24 mouse cellular contexts compared by ENCODE assay signal in genomic region chr4:140945571-140945970, GRCm38 (mm10). TPM values are rescaled to one million over a fixed set of nuclear protein-coding genes. Genes with fewer than 3 reads are reported as not detected.
DNase-seq lines count a peak whose midpoint lies in the region; ATAC-seq and TF ChIP-seq lines count a peak whose summit lies in the region.
"Had no signal": no experiment of that assay in that cellular context is flagged by ENCODE, and none has a peak within 500 bp of the region (broad histone marks: within the 10 kb centered on the region; RNA-seq: fewer than 3 reads in every experiment).

No protein-coding gene starts in this region.

- TF ChIP-seq EP300 in liver, postnatal 0 days (IDR thresholded peaks at IDR 0.05; ENCODE audit: low read depth), result no peak
- no peak for TF ChIP-seq EP300 in MEL (IDR thresholded peaks at IDR 0.05; ENCODE audit: low read depth in 1 of 2, low read length in 2 of 2)

- no peaks in the 10 kb centered on the region for H3K36me3 ChIP-seq in liver, postnatal 0 days (replicated peaks; ENCODE audit: insufficient read depth, low read length)
- peaks cover 0 to 12% of the 10 kb centered on the region in 2 experiments; a peak in 2 of 4 replicates for H3K36me3 ChIP-seq in MEL (ENCODE audit: control insufficient read depth in 1 of 2, insufficient read depth in 2 of 2, low read length in 2 of 2)
- no peaks in the 10 kb centered on the region for H3K36me3 ChIP-seq in myocyte (ENCODE audit: control insufficient read depth, insufficient read depth)
- H3K36me3 ChIP-seq: hindbrain, embryonic 12.5 days; limb, embryonic 12.5 days; neural tube, embryonic 12.5 days; stomach, embryonic 15.5 days had no signal

- H3K9ac ChIP-seq in liver, postnatal 0 days (replicated peaks), result no peak overlapping the region
- H3K9ac ChIP-seq in MEL (ENCODE audit: control insufficient read depth, low read depth, low read length, poor library complexity, severe bottlenecking), result no peak overlapping the region
- H3K9ac ChIP-seq: hindbrain, embryonic 12.5 days; limb, embryonic 12.5 days; neural tube, embryonic 12.5 days; stomach, embryonic 15.5 days had no signal

- no peak for DNase-seq in liver, postnatal 0 days
- DNase-seq in liver (no peak), MEL (ENCODE audit: low read depth, low spot score) (no peak)
- peak; percentile 59 for DNase-seq in CD4-positive helper T cell, adult 2 months (ENCODE audit: low read depth, low spot score)
- DNase-seq in cerebellum, postnatal 36 days, result no peak
- DNase-seq in gastrocnemius, adult 8-10 months (ENCODE audit: low spot score in 2 of 2), result no peak
- DNase-seq: cerebellum, adult 2 months; cerebellum, postnatal 14 days; heart, postnatal 36 days; kidney, adult 9 months; kidney, postnatal 10 days; midbrain, embryonic 14.5 days; right cerebral cortex, postnatal 4 days had no signal

- no peaks in the 10 kb centered on the region for H3K27me3 ChIP-seq in liver, postnatal 0 days (ENCODE audit: insufficient read depth, low read length)
- H3K27me3 ChIP-seq in MEL (ENCODE audit: control insufficient read depth in 1 of 2, insufficient read depth in 2 of 2, low read length in 2 of 2) (no peaks in the 10 kb centered on the region), myocyte (ENCODE audit: control insufficient read depth, insufficient read depth, insufficient read length) (no peaks in the 10 kb centered on the region)
- H3K27me3 ChIP-seq: hindbrain, embryonic 12.5 days; limb, embryonic 12.5 days; neural tube, embryonic 12.5 days; stomach, embryonic 15.5 days had no signal

- 86% methylated on average over 4 of the region's 4 CpGs for WGBS in liver, postnatal 0 days (ENCODE audit: insufficient replicate concordance)

- H3K4me2 ChIP-seq in liver, postnatal 0 days (ENCODE audit: low read depth, low read length), result no peak overlapping the region
- peak overlapping the region; percentile 26 for H3K4me2 ChIP-seq in myocyte (ENCODE audit: low read depth)
- H3K4me2 ChIP-seq: hindbrain, embryonic 12.5 days; limb, embryonic 12.5 days; liver, embryonic 11.5 days; neural tube, embryonic 12.5 days; stomach, embryonic 15.5 days had no signal

- 0 out of 2 replicates have a peak overlapping the region, but pooled peaks have one; percentile 60 for H3K27ac ChIP-seq in liver, postnatal 0 days (ENCODE audit: low read depth)
- peak overlapping the region; percentile 20; the same call in 1 of the 2 replicates for H3K27ac ChIP-seq in MEL (ENCODE audit: control insufficient read depth, low read depth, low read length)
- H3K27ac ChIP-seq: gastrocnemius, adult 2 months; hindbrain, embryonic 12.5 days; hindbrain, postnatal 0 days; limb, embryonic 12.5 days; neural tube, embryonic 12.5 days; stomach, embryonic 15.5 days had no signal

- no peak for TF ChIP-seq POLR2A in MEL (IDR thresholded peaks at IDR 0.05; ENCODE audit: control insufficient read depth in 1 of 2, insufficient read depth in 1 of 2, low read depth in 1 of 2, low read length in 2 of 2, poor library complexity in 1 of 2)
- no peak for TF ChIP-seq POLR2A in myocyte (IDR thresholded peaks at IDR 0.05; ENCODE audit: insufficient read length, low read depth)

- H3ac ChIP-seq in myocyte (ENCODE audit: control insufficient read depth, insufficient read length), result no peak overlapping the region

- H3K4me1 ChIP-seq in liver, postnatal 0 days (ENCODE audit: insufficient read depth), result no peaks in the 10 kb centered on the region; the same call in 1 of the 2 replicates
- H3K4me1 ChIP-seq in MEL (ENCODE audit: control insufficient read depth in 1 of 2, insufficient read depth in 2 of 2, low read length in 2 of 2), result peaks cover 5 to 23% of the 10 kb centered on the region in 2 experiments; a peak in 3 of 4 replicates
- H3K4me1 ChIP-seq: hindbrain, embryonic 12.5 days; neural tube, embryonic 12.5 days; stomach, embryonic 15.5 days had no signal

- ATAC-seq in liver, postnatal 0 days, result no peak
- no peak for ATAC-seq in inflammation-experienced regulatory T-cells, adult 6 months
- ATAC-seq: forebrain, embryonic 14.5 days; hindbrain, postnatal 0 days; intestine, postnatal 0 days had no signal

- no peaks in the 10 kb centered on the region for H3K9me3 ChIP-seq in liver, postnatal 0 days (ENCODE audit: low read length)
- no peaks in the 10 kb centered on the region for H3K9me3 ChIP-seq in MEL (replicated peaks; ENCODE audit: insufficient read depth, low read length)
- H3K9me3 ChIP-seq: hindbrain, embryonic 12.5 days; neural tube, embryonic 12.5 days; stomach, embryonic 15.5 days had no signal

- TF ChIP-seq CTCF in liver, postnatal 0 days (IDR thresholded peaks at IDR 0.05; ENCODE audit: low read depth), result no peak
- TF ChIP-seq CTCF in MEL (IDR thresholded peaks at IDR 0.05 in 2 of 3, conservative IDR thresholded peaks at IDR 0.05 in 1 of 3; ENCODE audit: control insufficient read depth in 1 of 3, insufficient read depth in 1 of 3, low read depth in 2 of 3, low read length in 3 of 3, poor library complexity in 1 of 3, severe bottlenecking in 1 of 3), result no peak

- H3K79me2 ChIP-seq in MEL (ENCODE audit: control insufficient read depth, insufficient read depth, low read length, poor library complexity) (no peaks in the 10 kb centered on the region), myocyte (ENCODE audit: control insufficient read depth, insufficient read depth) (no peaks in the 10 kb centered on the region)

- TF ChIP-seq RAD21 in MEL (IDR thresholded peaks at IDR 0.05; ENCODE audit: low read depth, low read length), result no peak

- H3K4me3 ChIP-seq in liver, postnatal 0 days (ENCODE audit: low read depth, low read length), result no peak overlapping the region
- H3K4me3 ChIP-seq in MEL (ENCODE audit: control insufficient read depth in 1 of 2, insufficient read depth in 1 of 2, low read depth in 2 of 2, low read length in 2 of 2) (no peak overlapping the region), myocyte (no peak overlapping the region)
- H3K4me3 ChIP-seq: gastrocnemius, adult 2 months; hindbrain, embryonic 12.5 days; limb, embryonic 12.5 days; neural tube, embryonic 12.5 days; stomach, embryonic 15.5 days had no signal

TF ChIP-seq in MEL, 35 proteins besides CTCF, POLR2A, EP300 and RAD21:
- TF ChIP-seq SMC3 (IDR thresholded peaks at IDR 0.05; ENCODE audit: low read depth, low read length) (no peak), USF2 (IDR thresholded peaks at IDR 0.05; ENCODE audit: borderline replicate concordance in 1 of 2, insufficient read depth in 1 of 2, low read depth in 1 of 2, low read length in 2 of 2) (no peak), MXI1 (IDR thresholded peaks at IDR 0.05; ENCODE audit: low read depth, low read length) (no peak)

TF ChIP-seq in myocyte, 11 proteins besides CTCF, POLR2A, EP300 and RAD21:
- no peak for TF ChIP-seq E2F4 (IDR thresholded peaks at IDR 0.05; ENCODE audit: insufficient read depth)
- TF ChIP-seq REST (IDR thresholded peaks at IDR 0.05; ENCODE audit: insufficient read depth, insufficient read length), result no peak
- TF ChIP-seq SRF (IDR thresholded peaks at IDR 0.05; ENCODE audit: control insufficient read depth, insufficient read length, low read depth), result no peak
- TF ChIP-seq CEBPB (IDR thresholded peaks at IDR 0.05; ENCODE audit: insufficient read depth, poor library complexity, severe bottlenecking), result no peak
- TF ChIP-seq MYOG (IDR thresholded peaks at IDR 0.05; ENCODE audit: control insufficient read depth in 1 of 3, insufficient read depth in 1 of 3, insufficient read length in 2 of 3, low read depth in 2 of 3), result no peak
- no peak for TF ChIP-seq USF1 (IDR thresholded peaks at IDR 0.05; ENCODE audit: low read depth)
- no peak for TF ChIP-seq POLR2AphosphoS2 (IDR thresholded peaks at IDR 0.05; ENCODE audit: insufficient read length, low read depth)
- TF ChIP-seq TCF12 (IDR thresholded peaks at IDR 0.05; ENCODE audit: insufficient read depth, poor library complexity, severe bottlenecking), result no peak
- TF ChIP-seq TCF3 (IDR thresholded peaks at IDR 0.05; ENCODE audit: insufficient read length, low read depth), result no peak
- TF ChIP-seq MAX (IDR thresholded peaks at IDR 0.05; ENCODE audit: low read depth), result no peak
- no peak for TF ChIP-seq MYOD1 (IDR thresholded peaks at IDR 0.05; ENCODE audit: control insufficient read depth in 1 of 3, insufficient read length in 2 of 3, low read depth in 2 of 3)

RNA-seq across cellular contexts. Expression of gene Sdhb, which starts 15.4 kb away (rescaled TPM):
- polyA plus RNA-seq in liver, postnatal 0 days (2015; fragmentation: Nextera tagmentation; extraction: Ambion mirVana), result 312 and 329 TPM in 2 replicates
- total RNA-seq in MEL (2012; rRNA removed), result 271 and 292 TPM in 2 replicates
- polyA plus RNA-seq in MEL (2012; ENCODE audit: insufficient read depth in 1 of 2, insufficient read length in 2 of 2, low read depth in 1 of 2, low replicate concordance in 2 of 2, missing spikeins in 1 of 2), result 100 to 1,000 TPM; 342 to 414 TPM
- polyA plus RNA-seq in myocyte (2012; fragmentation: generic; extraction: Trizol), result 421 TPM
- polyA plus RNA-seq in inflammation-experienced regulatory T-cells, adult 6 months (2017; shearing (Covaris generic)), result 100 to 1,000 TPM; 275 to 381 (median 276) TPM
- total RNA-seq in gastrocnemius, adult 8-10 months (2022), result 100 to 1,000 TPM; 520 to 588 (median 538) TPM

RNA-seq across cellular contexts. Expression of gene Padi2, which starts 39.4 kb away (rescaled TPM):
- polyA plus RNA-seq in liver, postnatal 0 days (2015; fragmentation: Nextera tagmentation; extraction: Ambion mirVana), result 1.9 and 2.1 TPM in 2 replicates
- 0.07 and 0.27 TPM in 2 replicates for total RNA-seq in MEL (2012; rRNA removed)
- polyA plus RNA-seq in MEL (2012; ENCODE audit: insufficient read depth in 1 of 2, insufficient read length in 2 of 2, low read depth in 1 of 2, low replicate concordance in 2 of 2, missing spikeins in 1 of 2) (under 1 TPM in 1 of 2 experiments, not detected in 1; 0.07 TPM), myocyte (2012; fragmentation: generic; extraction: Trizol) (20.7 TPM)
- polyA plus RNA-seq in inflammation-experienced regulatory T-cells, adult 6 months (2017; shearing (Covaris generic)), result 10 to 100 TPM in 1 of 3 experiments, 1 to 10 TPM in 2; 7.9 to 20.2 (median 9.7) TPM
- 100 to 1,000 TPM in 2 of 4 experiments, 10 to 100 TPM in 2; 91.7 to 147 (median 109) TPM for total RNA-seq in gastrocnemius, adult 8-10 months (2022)

RNA-seq across cellular contexts. Expression of gene Atp13a2, which starts 41.1 kb away (rescaled TPM):
- 13.2 and 15.8 TPM in 2 replicates for polyA plus RNA-seq in liver, postnatal 0 days (2015; fragmentation: Nextera tagmentation; extraction: Ambion mirVana)
- total RNA-seq in MEL (2012; rRNA removed), result 27.3 and 29.0 TPM in 2 replicates
- polyA plus RNA-seq in MEL (2012; ENCODE audit: insufficient read depth in 1 of 2, insufficient read length in 2 of 2, low read depth in 1 of 2, low replicate concordance in 2 of 2, missing spikeins in 1 of 2) (10 to 100 TPM in 1 of 2 experiments, not detected in 1; 65.4 TPM), myocyte (2012; fragmentation: generic; extraction: Trizol) (22.0 TPM)
- 1 to 10 TPM; 3.1 to 5.9 (median 5.6) TPM for polyA plus RNA-seq in inflammation-experienced regulatory T-cells, adult 6 months (2017; shearing (Covaris generic))
- total RNA-seq in gastrocnemius, adult 8-10 months (2022), result 10 to 100 TPM; 17.2 to 22.5 (median 18.4) TPM
